Mouse (Mus musculus): Measurements from ENCODE around the gene Asxl2.

DNA sequence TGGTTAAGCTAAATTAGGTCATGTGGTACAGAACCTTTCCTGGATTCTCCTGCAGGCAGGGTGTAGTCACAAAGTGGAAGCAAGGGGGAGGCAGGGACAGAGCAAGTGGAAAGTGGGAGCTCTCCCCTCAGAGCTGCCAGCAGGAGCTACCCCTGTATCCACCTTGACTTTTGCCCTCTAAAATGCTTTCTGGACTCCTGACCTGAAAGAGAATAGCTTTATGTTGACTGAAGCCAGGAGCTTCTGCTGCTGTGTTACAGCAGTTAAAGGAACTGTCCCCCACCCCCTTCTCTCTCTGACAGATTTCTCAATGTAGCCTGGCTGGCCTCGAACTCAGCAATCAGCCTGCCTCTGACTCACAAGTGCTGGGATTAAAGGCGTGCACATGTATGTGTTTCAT lies 112.9 kb downstream of the Asxl2 start:
- TF ChIP-seq CTCF (IDR thresholded peaks at IDR 0.05; ENCODE audit: control insufficient read depth, insufficient read depth, insufficient read length) = no peak
- TF ChIP-seq FOSL1 (IDR thresholded peaks at IDR 0.05; ENCODE audit: insufficient read depth, low read length, poor library complexity, severe bottlenecking) = no peak
